Mouse (Mus musculus) forebrain, embryonic 14.5 days (tissue): ENCODE results near the gene Atad5. TPM values are rescaled to one million over a fixed set of nuclear protein-coding genes. Genes with fewer than 3 reads are reported as not detected.
"Not testable (repeated sequence)": the region's sequence is repeated elsewhere in the genome, so short reads cannot be mapped to it uniquely, and the experiment has no call there.

ENCODE experiments used
- ATAC-seq: fragments of 200-750 bp; cut with Nextera tagmentation; 2 replicates; pipeline ENCODE4 v1.8.0; 2017; ENCODE audit warnings: mild to moderate bottlenecking, moderate library complexity
- DNase-seq: peaks from one replicate; pipeline ENCODE4 v3.0.0-alpha.2; 2015; ENCODE audit warnings: low spot score
- H3K27ac ChIP-seq: fragments of 300-500 bp; sonication (generic); 2 replicates; pipeline ENCODE4 v1.5.1; 2014; ENCODE audit warnings: low read depth, mild to moderate bottlenecking, control low read depth, low read length, moderate library complexity
- H3K27me3 ChIP-seq: fragments of 300-500 bp; sonication (generic); replicated peaks from 2 replicates; pipeline ENCODE4 v1.6.1; 2014; ENCODE audit warnings: low read length, control low read depth, mixed read lengths; ENCODE audit not compliant: control insufficient read depth, insufficient read depth
- H3K36me3 ChIP-seq: fragments of 300-500 bp; sonication (generic); 2 replicates; pipeline ENCODE4 v1.6.1; 2014; ENCODE audit warnings: low read length, control low read depth; ENCODE audit not compliant: control insufficient read depth, insufficient read depth
- H3K4me1 ChIP-seq: fragments of 300-500 bp; sonication (generic); 2 replicates; pipeline ENCODE4 v1.6.1; 2014; ENCODE audit warnings: antibody characterized with exemption, low read length, control low read depth; ENCODE audit not compliant: control insufficient read depth, insufficient read depth
- H3K4me2 ChIP-seq: fragments of 300-500 bp; sonication (generic); 2 replicates; pipeline ENCODE4 v1.6.1; 2014; ENCODE audit warnings: mild to moderate bottlenecking, control low read depth, low read length
- H3K4me3 ChIP-seq: fragments of 300-500 bp; sonication (generic); 2 replicates; pipeline ENCODE4 v1.5.1; 2014; ENCODE audit warnings: low read depth, low read length, control low read depth
- H3K9ac ChIP-seq: fragments of 300-500 bp; sonication (generic); 2 replicates; pipeline ENCODE4 v1.6.1; 2014; ENCODE audit warnings: mild to moderate bottlenecking, low read length, control low read depth, moderate library complexity
- H3K9me3 ChIP-seq: fragments of 300-500 bp; sonication (generic); replicated peaks from 2 replicates; pipeline ENCODE4 v1.6.1; 2016; ENCODE audit warnings: low read length, control low read depth, mixed read lengths; ENCODE audit not compliant: control insufficient read depth
- whole genome bisulfite sequencing: fragments of 180-500 bp; shearing (Covaris S2); extraction: QIAGEN DNeasy Blood & Tissue Kit; methylation state at CpG from one replicate; pipeline ENCODE4 v1.1.7; 2014; 5-methylcytosine and 5-hydroxymethylcytosine counted together
- polyA plus RNA-seq: library from polyadenylated mRNA; unstranded; fragments of >200 nt; fragmentation: Nextera tagmentation; extraction: Ambion mirVana; gene quantifications from 2 replicates; pipeline ENCODE4 v1.2.1, GENCODE M21; 2014

The Atad5 gene
- polyA plus RNA-seq, 1 experiment from 2014 or later = 9.0 TPM

DNA sequence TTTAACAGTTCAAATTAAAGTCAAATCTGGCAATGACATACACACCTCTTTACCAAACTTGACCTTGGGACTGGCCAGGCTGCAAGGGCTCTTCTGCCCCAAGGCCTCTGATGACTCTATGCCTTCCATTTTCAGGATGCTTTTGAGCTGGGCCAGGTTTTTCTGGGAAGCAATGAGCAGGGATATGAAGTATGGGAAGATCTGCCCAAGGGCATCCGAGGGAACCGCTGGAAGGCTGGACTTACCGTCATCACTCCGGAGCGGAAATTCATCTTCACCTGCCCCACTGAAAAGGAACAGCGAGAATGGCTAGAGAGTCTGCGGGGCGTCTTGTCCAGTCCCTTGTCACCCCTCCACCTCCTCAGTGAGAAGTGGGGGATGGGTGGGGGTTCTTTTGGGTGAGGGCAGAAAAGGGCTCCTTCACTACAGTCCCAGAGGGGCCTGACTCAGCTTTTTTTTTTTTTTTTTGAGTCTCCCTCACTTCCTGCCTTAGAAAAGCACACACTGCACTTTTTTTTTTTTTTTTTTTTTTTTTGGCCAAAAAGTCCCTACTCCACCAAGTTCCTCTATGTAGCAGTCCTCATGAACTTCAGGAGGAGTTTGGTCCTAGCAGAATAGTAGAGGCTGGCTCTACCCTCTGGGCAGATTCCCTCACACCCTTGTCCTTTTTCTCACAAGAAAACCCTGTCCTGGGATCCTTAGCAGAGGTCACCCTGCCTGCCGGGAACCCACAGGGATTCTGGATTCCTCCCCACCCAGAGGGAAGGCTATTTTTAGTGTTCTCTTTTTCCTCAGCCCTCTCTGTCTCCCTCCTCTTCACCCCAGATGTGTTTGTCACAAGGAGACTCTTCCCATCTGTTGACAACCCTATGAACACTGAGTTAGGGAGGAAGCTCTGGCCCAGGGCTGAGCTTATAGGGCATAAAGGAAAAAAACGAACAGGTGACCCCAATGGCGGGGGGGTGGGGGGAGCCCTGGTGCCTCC is 88.0 kb downstream of the Atad5 start:
- Histone ChIP-seq H3K4me2 (no peak overlapping the region), H3K4me1 (no peaks in the 10 kb centered on the region), H3K27me3 (no peaks in the 10 kb centered on the region), H3K27ac (no peak overlapping the region), H3K9me3 (no peaks in the 10 kb centered on the region), H3K9ac (no peak overlapping the region), H3K4me3 (no peak overlapping the region), H3K36me3 (no peaks in the 10 kb centered on the region)
- 78% methylated on average over 11 of the region's 11 CpGs for WGBS
- ATAC-seq (no peak), DNase-seq (no peak)

DNA sequence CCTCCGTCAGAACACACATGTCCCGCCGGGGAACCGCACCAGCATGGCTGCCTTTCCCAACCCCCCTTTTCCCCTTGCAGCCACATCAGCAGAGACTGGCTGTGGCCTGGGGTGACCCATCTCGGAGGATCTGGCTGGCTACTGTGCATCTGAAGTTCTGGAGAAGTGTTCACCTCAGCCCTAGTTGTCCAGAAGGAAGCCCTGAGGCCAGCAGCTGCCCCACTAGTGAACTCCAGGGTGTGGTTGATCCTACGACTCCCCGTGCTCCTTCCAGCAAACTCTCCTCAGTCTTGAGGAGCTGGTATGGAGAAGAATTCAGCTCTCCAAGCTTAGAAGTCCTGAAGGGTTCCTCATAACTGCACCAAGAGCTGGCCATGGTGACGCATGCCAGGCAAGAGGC is 89.1 kb downstream of the Atad5 start:
- 84% methylated on average over 8 of the region's 8 CpGs for WGBS
- no peak overlapping the region for H3K9ac ChIP-seq
- no peak overlapping the region for H3K4me2 ChIP-seq
- H3K27me3 ChIP-seq = no peaks in the 10 kb centered on the region
- ATAC-seq (no peak), DNase-seq (no peak)
- H3K27ac ChIP-seq = no peak overlapping the region
- no peaks in the 10 kb centered on the region for H3K4me1 ChIP-seq
- no peaks in the 10 kb centered on the region for H3K9me3 ChIP-seq
- no peak overlapping the region for H3K4me3 ChIP-seq
- H3K36me3 ChIP-seq = no peaks in the 10 kb centered on the region

DNA sequence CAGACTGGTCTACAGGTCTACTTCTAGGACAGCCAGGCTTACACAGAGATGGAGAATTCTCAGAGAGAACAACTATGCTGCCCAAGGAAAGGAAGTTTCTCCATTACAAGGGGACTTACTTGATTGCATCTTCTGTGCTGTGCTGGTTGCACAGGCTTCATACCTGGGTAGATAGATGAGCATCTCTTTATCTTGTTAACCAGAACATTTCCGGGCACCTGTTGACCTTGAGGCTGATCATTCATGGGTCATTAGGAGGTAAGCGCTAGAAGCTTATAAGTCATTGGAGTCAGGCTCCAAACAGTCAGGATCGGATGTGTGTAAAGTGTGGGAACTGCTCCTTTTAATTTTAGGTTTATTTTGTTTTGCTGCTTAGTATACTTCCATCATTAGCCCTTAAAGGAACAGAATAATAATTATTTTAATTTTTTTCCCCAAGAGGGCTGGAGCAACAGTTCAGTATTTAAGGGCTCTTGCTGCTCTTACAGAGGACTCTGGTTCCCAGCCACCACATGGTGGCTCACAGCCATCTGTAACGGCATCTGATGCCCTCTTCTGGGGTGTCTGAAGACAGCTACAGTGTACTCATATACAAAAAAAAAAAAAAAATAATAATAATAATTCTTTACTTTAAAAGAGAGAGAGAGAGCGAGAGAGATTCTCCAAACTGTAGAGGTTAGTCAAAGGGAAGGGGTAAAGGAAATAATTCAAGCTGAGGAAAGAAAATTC is 92.0 kb downstream of the Atad5 start:
- H3K9me3 ChIP-seq = no peaks in the 10 kb centered on the region

DNA sequence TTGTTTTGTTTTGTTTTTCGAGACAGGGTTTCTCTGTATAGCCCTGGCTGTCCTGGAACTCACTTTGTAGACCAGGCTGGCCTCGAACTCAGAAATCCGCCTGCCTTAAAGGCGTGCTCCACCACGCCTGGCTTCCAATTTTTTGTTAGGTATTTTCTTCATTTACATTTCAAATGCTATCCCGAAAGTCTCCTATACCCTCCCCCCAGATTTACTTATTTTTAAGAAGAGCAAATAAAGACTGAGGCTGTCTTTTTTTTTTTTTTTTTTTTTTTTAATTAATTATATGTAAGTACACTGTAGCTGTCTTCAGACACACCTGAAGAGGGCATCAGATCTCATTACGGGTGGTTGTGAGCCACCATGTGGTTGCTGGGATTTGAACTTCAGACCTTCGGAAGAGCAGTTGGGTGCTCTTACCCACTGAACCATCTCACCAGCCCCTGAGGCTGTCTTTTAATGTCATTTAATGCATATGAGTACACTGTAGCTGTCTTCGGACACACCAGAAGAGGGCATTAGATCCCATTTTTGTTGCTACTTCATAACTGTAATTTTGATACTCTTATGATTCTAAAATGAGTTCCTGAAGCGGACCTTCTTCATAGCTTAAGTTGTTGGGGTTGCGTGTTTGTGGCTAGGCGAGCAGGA is 94.0 kb downstream of the Atad5 start:
- Histone ChIP-seq H3K4me2 (peak overlapping the region; percentile 63), H3K9ac (peak overlapping the region; percentile 68), H3K4me3 (peak overlapping the region; percentile 47)
- not testable (repeated sequence) for H3K4me1 ChIP-seq, H3K27me3 ChIP-seq, H3K9me3 ChIP-seq, H3K36me3 ChIP-seq, H3K27ac ChIP-seq, DNase-seq
- WGBS = 47% methylated on average over 12 of the region's 12 CpGs
- peak; percentile 23; the same call in 1 of the 2 replicates for ATAC-seq

More for the DNA sequence above, 92.0 kb downstream of the Atad5 start:
- ATAC-seq (no peak), DNase-seq (no peak)
- 73% methylated on average over 5 of the region's 5 CpGs for WGBS
- Histone ChIP-seq H3K4me1 (no peaks in the 10 kb centered on the region), H3K4me3 (no peak overlapping the region), H3K9ac (no peak overlapping the region), H3K27ac (no peak overlapping the region), H3K36me3 (no peaks in the 10 kb centered on the region), H3K27me3 (no peaks in the 10 kb centered on the region), H3K4me2 (no peak overlapping the region)

DNA sequence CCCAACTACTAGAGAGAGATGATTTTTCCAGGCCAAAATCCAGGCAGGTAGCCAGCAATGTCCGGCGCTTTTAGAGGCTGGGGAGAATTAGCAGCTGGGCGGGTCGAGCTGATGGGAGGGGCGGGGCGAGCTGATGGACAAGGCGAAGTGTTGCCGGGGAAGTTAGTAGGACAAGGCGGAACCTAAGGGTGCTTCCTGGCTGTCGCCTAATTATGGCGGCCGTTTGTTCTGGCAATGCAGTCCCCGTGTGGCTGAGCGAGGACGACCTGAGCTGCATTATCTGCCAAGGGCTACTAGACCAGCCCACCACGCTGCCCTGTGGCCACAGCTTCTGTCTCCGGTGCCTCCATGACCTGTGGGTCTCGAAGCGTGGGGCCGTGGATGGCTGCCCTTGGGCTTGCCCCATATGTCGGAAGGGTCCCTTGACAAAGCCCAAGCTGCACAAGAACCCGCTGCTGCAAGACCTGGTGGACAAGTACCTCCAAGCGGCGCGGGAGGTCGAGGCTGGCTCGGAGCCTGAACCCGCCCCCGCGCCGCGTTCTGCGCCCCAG is 94.6 kb downstream of the Atad5 start, which contains the start of gene Rnf135:
Gene Rnf135, plus strand, starts transcription at position 147 of the 551 bp plus-strand sequence.
- Histone ChIP-seq H3K36me3 (no peaks in the 10 kb centered on the region), H3K9me3 (no peaks in the 10 kb centered on the region), H3K4me2 (peak within 1 kb of the TSS; percentile 63), H3K4me1 (no peaks in the 10 kb centered on the region), H3K4me3 (peak within 1 kb of the TSS; percentile 47), H3K27ac (peak within 1 kb of the TSS; percentile 17; the same call in 1 of the 2 replicates), H3K27me3 (no peaks in the 10 kb centered on the region), H3K9ac (peak within 1 kb of the TSS; percentile 68)
- 1% methylated on average over 33 of the region's 33 CpGs for WGBS
- peak; percentile 76 for ATAC-seq
- DNase-seq = peak; percentile 75

DNA sequence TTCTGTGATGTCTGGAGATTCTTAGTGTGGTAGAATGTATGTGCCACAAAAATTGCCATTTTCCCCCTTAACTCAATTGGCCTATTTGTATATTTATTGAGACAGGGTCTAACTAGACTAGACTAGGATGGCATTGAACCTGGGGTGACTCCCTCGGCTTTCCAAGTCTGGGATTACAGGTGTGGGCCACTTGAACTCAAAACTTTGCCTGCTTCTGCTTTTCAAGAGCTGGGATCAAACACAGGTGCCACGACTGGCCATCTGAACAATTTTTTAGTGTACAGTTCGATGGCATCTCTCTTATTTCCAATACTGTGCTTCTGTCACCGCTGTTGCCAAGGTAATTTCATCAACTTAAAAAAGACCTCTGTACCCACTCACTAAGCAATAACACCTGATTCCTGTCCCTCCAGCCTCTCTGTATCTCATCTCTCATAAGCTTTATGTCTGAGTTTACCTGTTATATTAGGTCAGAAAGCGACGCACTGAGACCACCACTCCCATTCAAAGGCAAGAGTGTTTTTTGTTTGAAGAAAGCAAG is 95.4 kb downstream of the Atad5 start:
- DNase-seq (no peak), ATAC-seq (no peak)
- H3K4me1 ChIP-seq = no peaks in the 10 kb centered on the region
- no peaks in the 10 kb centered on the region for H3K9me3 ChIP-seq
- 86% methylated on average over 6 of the region's 6 CpGs for WGBS
- H3K4me2 ChIP-seq = peak overlapping the region; percentile 63
- no peaks in the 10 kb centered on the region for H3K36me3 ChIP-seq
- H3K9ac ChIP-seq = no peak overlapping the region
- no peak overlapping the region for H3K27ac ChIP-seq
- 0 out of 2 replicates have a peak overlapping the region, but pooled peaks have one; percentile 47 for H3K4me3 ChIP-seq
- no peaks in the 10 kb centered on the region for H3K27me3 ChIP-seq

Other genes with a start within 250 kb of the Atad5 start
- 52.1 and 54.2 TPM in 2 replicates for gene Utp6, start 127.0 kb upstream of the Atad5 start, polyA plus RNA-seq
- 19.4 and 23.6 TPM in 2 replicates for gene Suz12, start 96.3 kb upstream of the Atad5 start, polyA plus RNA-seq
- 17.6 and 18.7 TPM in 2 replicates for gene Crlf3, start 8.4 kb upstream of the Atad5 start, polyA plus RNA-seq
- gene Tefm, start 52.8 kb downstream of the Atad5 start, polyA plus RNA-seq = 24.3 and 24.9 TPM in 2 replicates
- 2.0 TPM in 2 replicates for gene Adap2, start 64.7 kb downstream of the Atad5 start, polyA plus RNA-seq
- 2.4 and 2.6 TPM in 2 replicates for gene Rnf135, start 94.5 kb downstream of the Atad5 start, polyA plus RNA-seq
- 68.8 and 78.1 TPM in 2 replicates for gene Rhot1, start 119.6 kb downstream of the Atad5 start, polyA plus RNA-seq
- gene Rhbdl3, start 211.5 kb downstream of the Atad5 start, polyA plus RNA-seq = 10.9 and 11.8 TPM in 2 replicates